In the genomic region with DNA sequence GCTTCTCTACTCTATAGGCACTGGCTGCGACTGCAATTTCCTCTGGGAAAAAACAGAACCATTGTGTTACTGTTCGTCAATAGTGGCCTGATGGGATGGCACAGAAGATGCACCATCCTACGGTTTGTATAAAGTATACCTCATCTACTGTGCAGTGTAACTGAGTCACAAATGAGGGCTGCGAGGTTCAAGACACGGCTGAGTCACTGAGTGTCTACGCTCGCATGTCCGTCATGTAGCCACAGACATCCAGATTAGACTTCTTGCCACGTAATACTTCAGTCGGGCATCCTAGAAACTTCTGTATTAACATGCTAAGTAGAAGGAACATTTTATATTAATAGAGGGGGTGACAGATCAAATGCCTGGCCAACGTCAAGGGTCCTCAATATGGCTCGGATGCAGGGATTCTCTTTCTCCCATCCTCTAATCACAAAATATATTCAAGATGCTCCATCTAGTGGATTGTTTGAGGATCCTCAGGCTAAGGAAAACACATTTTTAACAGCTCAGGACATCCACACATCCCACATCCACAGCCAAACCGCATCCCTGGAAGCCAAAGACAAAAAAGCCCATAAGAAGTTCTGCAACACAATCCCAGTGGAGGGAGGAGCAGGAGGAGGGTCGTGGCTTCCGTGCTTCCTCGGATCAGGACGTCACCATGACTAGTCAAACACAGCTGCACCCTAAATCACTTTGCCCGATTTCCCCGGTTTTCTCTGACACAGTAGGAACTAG, we compare ENCODE assay signal across 8 mouse cellular contexts. TPM values are rescaled to one million over a fixed set of nuclear protein-coding genes. Genes with fewer than 3 reads are reported as not detected.
DNase-seq lines count a peak whose midpoint lies in the region; ATAC-seq and TF ChIP-seq lines count a peak whose summit lies in the region.

No protein-coding gene starts in this region.

- peak; percentile 82 for TF ChIP-seq CTCF in midbrain, postnatal 0 days (IDR thresholded peaks at IDR 0.05)

- no peak overlapping the region for H3K4me2 ChIP-seq in kidney, embryonic 14.5 days (replicated peaks; ENCODE audit: low read depth, low read length)
- no peak overlapping the region for H3K4me2 ChIP-seq in forebrain, embryonic 16.5 days (ENCODE audit: low read length)
- no peak overlapping the region for H3K4me2 ChIP-seq in midbrain, postnatal 0 days (ENCODE audit: low read depth, low read length, poor library complexity, severe bottlenecking)

- no peak for DNase-seq in kidney, adult 11 months
- peak; percentile 41 for DNase-seq in NIH3T3 (ENCODE audit: low read depth)
- peak; percentile 63 for DNase-seq in midbrain, postnatal 0 days (ENCODE audit: low spot score)
- no peak for DNase-seq in spleen, adult 18-20 months
- no peak for DNase-seq in spleen, postnatal 10 days (ENCODE audit: low spot score in 2 of 2)
- DNase-seq in thymus, postnatal 10 days (ENCODE audit: low spot score in 2 of 2): no peak

- H3K27me3 ChIP-seq in kidney, embryonic 14.5 days (ENCODE audit: control insufficient read depth, insufficient read depth, low read length): no peaks in the 10 kb centered on the region
- H3K27me3 ChIP-seq in forebrain, embryonic 16.5 days (replicated peaks; ENCODE audit: control insufficient read depth, insufficient read depth, low read length): no peaks in the 10 kb centered on the region
- no peaks in the 10 kb centered on the region for H3K27me3 ChIP-seq in midbrain, postnatal 0 days (ENCODE audit: insufficient read depth, low read length)

- no peaks in the 10 kb centered on the region for H3K9me3 ChIP-seq in kidney, embryonic 14.5 days (ENCODE audit: control insufficient read depth, low read length)
- no peaks in the 10 kb centered on the region for H3K9me3 ChIP-seq in forebrain, embryonic 16.5 days (ENCODE audit: control insufficient read depth, low read length)
- H3K9me3 ChIP-seq in midbrain, postnatal 0 days (ENCODE audit: low read length): no peaks in the 10 kb centered on the region

- H3K9ac ChIP-seq in kidney, embryonic 14.5 days (ENCODE audit: low read depth, low read length): no peak overlapping the region
- H3K9ac ChIP-seq in forebrain, embryonic 16.5 days (replicated peaks; ENCODE audit: low read depth, low read length): no peak overlapping the region
- no peak overlapping the region for H3K9ac ChIP-seq in midbrain, postnatal 0 days (replicated peaks; ENCODE audit: low read length, poor library complexity, severe bottlenecking)

- WGBS in kidney, embryonic 14.5 days: 51% methylated on average over 19 of the region's 19 CpGs
- WGBS in forebrain, embryonic 16.5 days: 70% methylated on average over 19 of the region's 19 CpGs
- WGBS in midbrain, postnatal 0 days: 63% methylated on average over 19 of the region's 19 CpGs

- no peak overlapping the region for H3K27ac ChIP-seq in kidney, embryonic 14.5 days (ENCODE audit: low read depth, low read length)
- no peak overlapping the region for H3K27ac ChIP-seq in forebrain, embryonic 16.5 days (ENCODE audit: low read length)
- H3K27ac ChIP-seq in midbrain, postnatal 0 days (ENCODE audit: low read depth, low read length): no peak overlapping the region

- H3K36me3 ChIP-seq in kidney, embryonic 14.5 days (ENCODE audit: control insufficient read depth, insufficient read depth, low read length): no peaks in the 10 kb centered on the region
- no peaks in the 10 kb centered on the region for H3K36me3 ChIP-seq in forebrain, embryonic 16.5 days (ENCODE audit: control insufficient read depth, insufficient read depth)
- no peaks in the 10 kb centered on the region for H3K36me3 ChIP-seq in midbrain, postnatal 0 days (ENCODE audit: insufficient read depth, low read length)

- peak; percentile 75 for ATAC-seq in kidney, embryonic 14.5 days (ENCODE audit: low FRiP score, low TSS enrichment)
- ATAC-seq in forebrain, embryonic 16.5 days: peak; percentile 68
- ATAC-seq in midbrain, postnatal 0 days (ENCODE audit: low FRiP score): peak; percentile 68; the same call in 1 of the 2 replicates

- H3K4me1 ChIP-seq in kidney, embryonic 14.5 days (ENCODE audit: control insufficient read depth, insufficient read depth, low read length): peaks cover 8% of the 10 kb centered on the region; the same call in 1 of the 2 replicates
- no peaks in the 10 kb centered on the region for H3K4me1 ChIP-seq in forebrain, embryonic 16.5 days (replicated peaks; ENCODE audit: control insufficient read depth, insufficient read depth, low read length)
- H3K4me1 ChIP-seq in midbrain, postnatal 0 days (ENCODE audit: insufficient read depth, low read length): no peaks in the 10 kb centered on the region

- H3K4me3 ChIP-seq in kidney, embryonic 14.5 days (ENCODE audit: low read length): no peak overlapping the region
- H3K4me3 ChIP-seq in forebrain, embryonic 16.5 days (replicated peaks; ENCODE audit: low read length): no peak overlapping the region
- no peak overlapping the region for H3K4me3 ChIP-seq in midbrain, postnatal 0 days (ENCODE audit: low read depth, low read length)

RNA-seq across cellular contexts. Expression of gene Dock9, which starts 44.8 kb away (rescaled TPM):
- polyA plus RNA-seq in kidney, embryonic 14.5 days (2014; fragmentation: Nextera tagmentation; extraction: Ambion mirVana): 8.3 and 14.3 TPM in 2 replicates
- 14.5 and 15.8 TPM in 2 replicates for polyA plus RNA-seq in forebrain, embryonic 16.5 days (2015; fragmentation: Nextera tagmentation; extraction: Ambion mirVana)
- 68.8 and 70.5 TPM in 2 replicates for total RNA-seq in midbrain, postnatal 0 days (2014; rRNA removed)
- polyA plus RNA-seq in midbrain, postnatal 0 days (2015; fragmentation: Nextera tagmentation; extraction: Ambion mirVana): 13.8 and 14.0 TPM in 2 replicates

Comparison
In these comparisons a context has a peak if more than half of its experiments do, and no peak if none do; other contexts are left out.
1. DNase-seq: peak in NIH3T3 (single experiment) and midbrain, postnatal 0 days (single experiment); none in kidney, adult 11 months (single experiment), spleen, adult 18-20 months (0 of 2), spleen, postnatal 10 days (0 of 2) and thymus, postnatal 10 days (0 of 2).
2. Peak in every context shown above with its lines, with median percentiles within 50 percentile points of each other: ATAC-seq.